8 mouse cellular contexts compared by ENCODE assay signal in genomic region chr4:155085206-155086107, GRCm38 (mm10). TPM values are rescaled to one million over a fixed set of nuclear protein-coding genes. Genes with fewer than 3 reads are reported as not detected.
DNase-seq lines count a peak whose midpoint lies in the region; ATAC-seq and TF ChIP-seq lines count a peak whose summit lies in the region.

No protein-coding gene starts in this region.

- POLR2A ChIA-PET in Patski (lab: Charles Lee) = no interaction called here

- H3K4me3 ChIP-seq in kidney, embryonic 14.5 days (ENCODE audit: low read length) = peak overlapping the region; percentile 96
- peak overlapping the region; percentile 88 for H3K4me3 ChIP-seq in forebrain, embryonic 14.5 days (ENCODE audit: low read depth, low read length)
- H3K4me3 ChIP-seq in liver, embryonic 16.5 days (ENCODE audit: low read depth, low read length) = peak overlapping the region; percentile 95

- no peaks in the 10 kb centered on the region for H3K9me3 ChIP-seq in kidney, embryonic 14.5 days (ENCODE audit: control insufficient read depth, low read length)
- no peaks in the 10 kb centered on the region for H3K9me3 ChIP-seq in forebrain, embryonic 14.5 days (replicated peaks; ENCODE audit: control insufficient read depth, low read length)
- H3K9me3 ChIP-seq in liver, embryonic 16.5 days (replicated peaks; ENCODE audit: control insufficient read depth, low read length) = no peaks in the 10 kb centered on the region

- H3K27ac ChIP-seq in kidney, embryonic 14.5 days (ENCODE audit: low read depth, low read length) = peak overlapping the region; percentile 94
- H3K27ac ChIP-seq in forebrain, embryonic 14.5 days (ENCODE audit: low read depth, low read length) = peak overlapping the region; percentile 90
- H3K27ac ChIP-seq in liver, embryonic 16.5 days (ENCODE audit: low read length) = peak overlapping the region; percentile 88

- H3K27me3 ChIP-seq in kidney, embryonic 14.5 days (ENCODE audit: control insufficient read depth, insufficient read depth, low read length) = no peaks in the 10 kb centered on the region
- H3K27me3 ChIP-seq in Patski = no peaks in the 10 kb centered on the region
- H3K27me3 ChIP-seq in forebrain, embryonic 14.5 days (replicated peaks; ENCODE audit: control insufficient read depth, insufficient read depth, low read length) = no peaks in the 10 kb centered on the region
- no peaks in the 10 kb centered on the region for H3K27me3 ChIP-seq in liver, embryonic 16.5 days (ENCODE audit: control insufficient read depth, insufficient read depth, low read depth, low read length)

- H3K4me1 ChIP-seq in kidney, embryonic 14.5 days (ENCODE audit: control insufficient read depth, insufficient read depth, low read length) = peaks cover 27% of the 10 kb centered on the region
- H3K4me1 ChIP-seq in forebrain, embryonic 14.5 days (ENCODE audit: control insufficient read depth, insufficient read depth, low read length) = peaks cover 11% of the 10 kb centered on the region
- H3K4me1 ChIP-seq in liver, embryonic 16.5 days (ENCODE audit: control insufficient read depth, low read depth, low read length) = peaks cover 33% of the 10 kb centered on the region

- in situ Hi-C loops in Patski (cut with MboI; ENCODE audit: low pct_unique_long_range_greater_than_20kb) = no loop called here

- TF ChIP-seq CTCF in Patski (IDR thresholded peaks at IDR 0.05) = no peak

- DNase-seq in kidney, adult 9 months = no peak
- DNase-seq in Patski (ENCODE audit: low read depth, low spot score) = no peak
- DNase-seq in forebrain, embryonic 14.5 days (ENCODE audit: low spot score) = no peak
- DNase-seq in adrenal gland, adult 18-20 months (ENCODE audit: low spot score in 2 of 2) = no peak
- no peak for DNase-seq in frontal cortex, postnatal 14 days (ENCODE audit: low spot score in 2 of 2)
- no peak for DNase-seq in lung, postnatal 14 days

- peak overlapping the region; percentile 95 for H3K9ac ChIP-seq in kidney, embryonic 14.5 days (ENCODE audit: low read depth, low read length)
- H3K9ac ChIP-seq in forebrain, embryonic 14.5 days (ENCODE audit: low read length) = peak overlapping the region; percentile 87
- peak overlapping the region; percentile 94 for H3K9ac ChIP-seq in liver, embryonic 16.5 days (ENCODE audit: low read depth, low read length)

- CTCF ChIA-PET in Patski (lab: Charles Lee) = interaction anchor here (1.4 kb wide), 1 partner anchor 9 kb away, joined by 3 read pairs; no protein-coding TSS in a partner anchor

- H3K36me3 ChIP-seq in kidney, embryonic 14.5 days (ENCODE audit: control insufficient read depth, insufficient read depth, low read length) = peaks cover 27% of the 10 kb centered on the region
- peaks cover 39% of the 10 kb centered on the region for H3K36me3 ChIP-seq in forebrain, embryonic 14.5 days (ENCODE audit: control insufficient read depth, insufficient read depth, low read length)
- H3K36me3 ChIP-seq in liver, embryonic 16.5 days (ENCODE audit: control insufficient read depth, insufficient read depth) = peaks cover 9% of the 10 kb centered on the region

- peak; percentile 53 for ATAC-seq in kidney, embryonic 14.5 days (ENCODE audit: low FRiP score, low TSS enrichment)
- ATAC-seq in Patski = peak; percentile 36
- ATAC-seq in forebrain, embryonic 14.5 days = no peak
- ATAC-seq in liver, embryonic 16.5 days (ENCODE audit: low read depth) = no peak; the same call in 1 of the 2 replicates

- 6% methylated on average over 30 of the region's 35 CpGs for WGBS in kidney, embryonic 14.5 days
- 7% methylated on average over 29 of the region's 35 CpGs for WGBS in forebrain, embryonic 14.5 days
- WGBS in liver, embryonic 16.5 days (ENCODE audit: insufficient replicate concordance) = 5% methylated on average over 31 of the region's 35 CpGs

- H3K4me2 ChIP-seq in kidney, embryonic 14.5 days (replicated peaks; ENCODE audit: low read depth, low read length) = peak overlapping the region; percentile 72
- peak overlapping the region; percentile 94 for H3K4me2 ChIP-seq in forebrain, embryonic 14.5 days (ENCODE audit: low read length)
- peak overlapping the region; percentile 95 for H3K4me2 ChIP-seq in liver, embryonic 16.5 days (ENCODE audit: low read depth, low read length)

RNA-seq across cellular contexts. Expression of gene Rer1, which starts 0.7 kb away (rescaled TPM):
- 167 and 180 TPM in 2 replicates for polyA plus RNA-seq in kidney, embryonic 14.5 days (2014; fragmentation: Nextera tagmentation; extraction: Ambion mirVana)
- polyA plus RNA-seq in Patski (2021) = 91.9 TPM
- 161 and 163 TPM in 2 replicates for polyA plus RNA-seq in forebrain, embryonic 14.5 days (2014; fragmentation: Nextera tagmentation; extraction: Ambion mirVana)
- 75.1 and 79.9 TPM in 2 replicates for polyA plus RNA-seq in liver, embryonic 16.5 days (2015; fragmentation: Nextera tagmentation; extraction: Ambion mirVana)
- 100 to 1,000 TPM in 1 of 2 experiments, 10 to 100 TPM in 1; 95.4 to 109 TPM for total RNA-seq in adrenal gland, adult 18-20 months (2021)

RNA-seq across cellular contexts. Expression of gene Morn1, which starts 0.9 kb away (rescaled TPM):
- 5.8 and 6.9 TPM in 2 replicates for polyA plus RNA-seq in kidney, embryonic 14.5 days (2014; fragmentation: Nextera tagmentation; extraction: Ambion mirVana)
- 3.6 TPM for polyA plus RNA-seq in Patski (2021)
- 7.1 and 10.6 TPM in 2 replicates for polyA plus RNA-seq in forebrain, embryonic 14.5 days (2014; fragmentation: Nextera tagmentation; extraction: Ambion mirVana)
- polyA plus RNA-seq in liver, embryonic 16.5 days (2015; fragmentation: Nextera tagmentation; extraction: Ambion mirVana) = 1.0 and 1.1 TPM in 2 replicates
- 1 to 10 TPM; 6.6 to 9.8 TPM for total RNA-seq in adrenal gland, adult 18-20 months (2021)

RNA-seq across cellular contexts. Expression of gene Pex10, which starts 18.6 kb away (rescaled TPM):
- polyA plus RNA-seq in kidney, embryonic 14.5 days (2014; fragmentation: Nextera tagmentation; extraction: Ambion mirVana) = 7.1 and 13.7 TPM in 2 replicates
- polyA plus RNA-seq in Patski (2021) = 6.6 TPM
- polyA plus RNA-seq in forebrain, embryonic 14.5 days (2014; fragmentation: Nextera tagmentation; extraction: Ambion mirVana) = 4.2 and 4.9 TPM in 2 replicates
- 8.3 and 8.9 TPM in 2 replicates for polyA plus RNA-seq in liver, embryonic 16.5 days (2015; fragmentation: Nextera tagmentation; extraction: Ambion mirVana)
- 10 to 100 TPM; 18.2 to 20.3 TPM for total RNA-seq in adrenal gland, adult 18-20 months (2021)

RNA-seq across cellular contexts. Expression of gene Plch2, which starts 28.9 kb away (rescaled TPM):
- 1.8 and 3.1 TPM in 2 replicates for polyA plus RNA-seq in kidney, embryonic 14.5 days (2014; fragmentation: Nextera tagmentation; extraction: Ambion mirVana)
- polyA plus RNA-seq in Patski (2021) = 0.49 TPM
- 6.2 and 7.4 TPM in 2 replicates for polyA plus RNA-seq in forebrain, embryonic 14.5 days (2014; fragmentation: Nextera tagmentation; extraction: Ambion mirVana)
- 0.08 TPM in 1 of 2 replicates, not detected in the other for polyA plus RNA-seq in liver, embryonic 16.5 days (2015; fragmentation: Nextera tagmentation; extraction: Ambion mirVana)
- under 1 TPM; 0.33 to 0.35 TPM for total RNA-seq in adrenal gland, adult 18-20 months (2021)

Comparison
In these comparisons a context has a peak if more than half of its experiments do, and no peak if none do; other contexts are left out.
1. ATAC-seq: peak in kidney, embryonic 14.5 days (single experiment) and Patski (single experiment); none in forebrain, embryonic 14.5 days (single experiment) and liver, embryonic 16.5 days (single experiment).
2. Peak in every context shown above with its lines, with median percentiles within 50 percentile points of each other: H3K27ac ChIP-seq, H3K4me2 ChIP-seq, H3K4me3 ChIP-seq and H3K9ac ChIP-seq.